Mouse (Mus musculus) fat pad, adult 2 months (tissue): ENCODE measurements at regions not wholly inside any gene's neighbourhood (a gene's known extent, or its start where the extent isn't known, plus 50 kb on each side); places are given as distances from the start of the nearest gene placed in this dataset.

Source experiments
- DNase-seq: peaks from one replicate; pipeline ENCODE4 v3.0.0-alpha.2; 2011; ENCODE audit warnings: low read depth, low spot score; ENCODE audit errors: extremely low read depth

DNA sequence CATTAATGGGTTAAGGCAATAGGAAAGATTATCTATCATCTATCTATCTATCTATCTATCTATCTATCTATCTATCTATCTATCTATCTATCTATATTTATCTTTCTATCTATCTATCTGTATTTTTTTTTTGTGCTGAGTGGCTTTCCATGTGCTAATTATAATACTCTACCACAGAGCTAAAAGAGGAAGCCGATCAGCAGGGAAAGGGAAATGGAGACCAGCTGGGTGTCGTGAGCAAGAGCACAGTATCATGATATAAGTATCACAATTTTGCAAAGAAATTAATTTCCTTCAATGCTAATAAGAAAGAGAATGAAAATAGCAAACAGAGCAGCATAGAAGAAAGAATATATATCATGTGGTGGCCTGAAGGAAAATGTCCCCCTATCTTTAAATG, 69.6 kb downstream of the Cldn1 start:
- no peak for DNase-seq

DNA sequence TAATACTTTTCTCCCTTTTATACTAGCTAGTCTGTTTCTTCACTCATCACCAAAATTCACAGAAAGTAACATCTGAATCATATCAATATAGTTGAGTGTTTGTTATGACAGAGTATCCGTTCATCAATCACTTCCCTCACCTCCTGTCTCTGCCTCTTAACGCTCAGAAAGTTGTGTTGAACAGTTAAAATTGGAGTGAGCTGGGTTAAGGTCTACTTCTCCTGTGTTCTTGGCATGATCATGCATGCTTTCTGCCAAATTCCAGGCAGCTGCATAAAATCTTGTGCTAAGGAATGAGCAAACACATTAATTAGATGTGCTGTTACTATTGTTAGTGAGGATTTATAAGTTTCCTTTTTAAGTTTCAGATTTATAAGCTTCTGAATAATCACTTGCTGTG, 79.9 kb downstream of the Cldn1 start:
- no peak for DNase-seq

DNA sequence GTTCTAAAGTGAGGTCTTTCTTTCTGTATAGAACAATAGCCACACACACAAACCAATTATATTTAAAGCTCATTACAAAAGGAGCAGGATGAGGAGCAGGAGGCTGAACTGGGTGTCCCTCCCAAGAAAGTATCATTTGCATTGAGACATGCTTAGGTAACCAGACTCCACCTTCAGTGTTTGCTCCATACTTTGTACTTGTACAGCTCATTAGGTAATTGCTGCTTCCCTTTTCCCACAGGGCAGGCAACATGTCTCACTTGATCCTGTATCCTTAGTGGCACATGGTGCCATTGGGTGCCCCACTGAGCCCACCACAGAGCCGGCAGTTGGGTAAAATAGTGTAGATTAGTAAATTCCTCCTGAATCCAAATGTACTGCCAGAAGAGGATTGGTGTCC, 86.0 kb downstream of the Cldn1 start:
- DNase-seq: no peak

DNA sequence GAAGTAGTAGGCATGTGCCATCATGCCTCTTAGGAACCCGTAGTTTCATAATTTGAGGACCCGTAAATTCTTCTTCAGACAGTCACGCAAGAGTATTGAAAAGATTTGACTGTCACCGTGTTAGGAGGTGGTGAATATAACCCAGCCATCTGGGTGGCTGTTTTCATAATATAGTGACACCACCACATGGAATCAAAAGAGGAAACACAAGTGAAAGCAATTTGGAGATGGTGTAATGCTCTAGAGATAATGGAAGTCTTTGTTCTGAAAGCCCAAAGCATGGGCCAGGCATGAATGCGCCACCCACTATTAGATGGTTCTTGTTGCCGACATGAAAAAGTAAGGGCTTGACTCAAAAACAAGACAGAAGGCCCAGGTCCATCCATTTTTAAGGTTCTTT, 86.9 kb downstream of the Cldn1 start:
- no peak for DNase-seq

DNA sequence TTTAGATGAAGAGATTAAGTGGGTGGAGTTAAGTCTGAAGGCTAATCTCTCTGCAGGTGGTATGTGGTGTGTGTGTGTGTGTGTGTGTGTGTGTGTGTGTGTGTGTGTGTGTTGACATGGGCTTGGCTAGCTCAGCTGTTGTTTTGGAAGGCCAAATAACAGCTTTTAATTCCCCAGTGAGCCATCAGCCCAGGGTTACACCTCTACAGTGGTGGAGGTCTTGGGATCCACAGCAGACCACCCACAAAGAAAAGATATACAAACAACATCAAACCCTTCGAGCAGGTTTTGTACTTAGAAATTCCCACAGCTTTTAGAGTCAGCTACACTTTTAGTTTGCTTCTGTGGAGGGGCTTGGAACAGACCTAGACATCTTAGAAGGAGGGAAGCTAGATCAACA, 89.2 kb downstream of the Cldn1 start:
- DNase-seq: no peak

DNA sequence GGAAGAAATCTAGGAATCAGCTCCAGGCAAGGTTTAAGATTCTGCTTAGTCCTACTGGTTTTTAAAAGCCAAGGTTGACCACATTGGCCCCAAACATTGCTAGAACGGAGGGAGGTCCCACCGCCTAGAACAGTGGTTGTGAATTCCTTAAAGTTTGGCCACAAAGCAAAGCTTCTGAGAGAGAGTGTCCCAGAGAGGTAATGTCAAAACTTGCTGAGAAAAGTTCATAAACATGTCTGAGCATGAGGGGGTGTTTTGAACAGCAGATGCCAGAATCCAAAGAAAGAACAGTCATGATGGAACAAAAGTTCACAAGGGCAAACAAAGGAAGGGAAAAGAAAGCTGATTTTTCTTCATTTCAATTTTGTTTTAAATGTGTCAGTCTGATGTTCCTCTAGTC, 90.1 kb downstream of the Cldn1 start:
- DNase-seq: no peak

DNA sequence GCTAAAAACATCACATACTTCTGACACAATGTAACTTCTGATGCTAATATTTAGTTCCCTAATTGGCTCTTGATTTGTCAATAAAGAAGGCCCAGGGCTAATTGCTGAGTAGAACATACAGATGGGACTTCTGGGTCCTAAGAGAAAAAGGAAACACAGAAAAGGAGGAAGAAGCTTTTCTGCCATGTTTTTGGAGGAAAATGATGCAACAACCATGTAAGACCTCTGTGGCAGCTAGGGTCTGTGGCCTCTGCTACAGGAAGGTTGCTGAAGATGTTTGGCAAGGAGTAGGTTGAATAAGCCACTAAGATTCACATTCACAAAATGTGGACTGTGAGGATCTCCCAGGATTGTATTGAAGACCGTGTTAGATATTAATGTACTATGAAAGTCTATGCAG, 94.9 kb downstream of the Cldn1 start:
- DNase-seq: no peak

DNA sequence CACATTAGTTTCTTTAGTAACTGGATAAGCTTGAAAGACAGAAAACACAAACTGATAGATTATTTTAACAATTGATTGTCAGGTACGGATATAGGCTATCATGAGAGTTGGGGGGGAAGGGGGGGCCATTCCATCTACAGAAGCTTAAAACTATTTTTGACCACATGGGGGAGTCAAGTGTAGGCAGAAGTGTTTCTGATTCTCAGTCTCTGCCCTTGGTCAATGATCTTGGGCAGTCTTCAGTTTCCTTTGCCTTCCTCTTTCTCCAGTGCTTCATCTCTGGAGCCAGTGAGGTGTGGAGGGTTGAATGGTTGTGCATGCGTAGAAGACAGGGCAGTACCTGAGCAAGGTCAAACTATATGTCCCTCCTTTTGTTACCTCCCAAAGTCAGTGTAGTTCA, 118.8 kb downstream of the Cldn1 start:
- DNase-seq: no peak

DNA sequence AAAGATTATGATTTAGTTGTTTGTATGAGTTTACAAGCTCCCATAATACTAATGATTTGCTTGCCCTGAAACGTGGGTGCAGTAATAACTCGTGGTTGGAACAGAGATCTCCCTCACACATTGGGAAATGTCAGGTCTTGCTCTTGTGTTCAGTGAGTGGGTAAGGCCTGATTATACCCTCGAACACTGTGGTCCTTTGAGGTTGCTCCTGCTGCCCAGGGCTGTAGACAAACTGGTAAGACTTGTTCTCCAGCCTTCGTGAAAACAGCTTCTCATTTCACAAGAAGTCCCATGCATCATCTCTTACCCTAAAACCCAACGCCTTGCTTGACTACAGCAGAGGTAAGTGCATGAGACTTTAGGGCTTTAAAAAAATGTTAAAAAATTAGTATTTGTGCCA, 119.9 kb downstream of the Cldn1 start:
- DNase-seq: peak; percentile 96

DNA sequence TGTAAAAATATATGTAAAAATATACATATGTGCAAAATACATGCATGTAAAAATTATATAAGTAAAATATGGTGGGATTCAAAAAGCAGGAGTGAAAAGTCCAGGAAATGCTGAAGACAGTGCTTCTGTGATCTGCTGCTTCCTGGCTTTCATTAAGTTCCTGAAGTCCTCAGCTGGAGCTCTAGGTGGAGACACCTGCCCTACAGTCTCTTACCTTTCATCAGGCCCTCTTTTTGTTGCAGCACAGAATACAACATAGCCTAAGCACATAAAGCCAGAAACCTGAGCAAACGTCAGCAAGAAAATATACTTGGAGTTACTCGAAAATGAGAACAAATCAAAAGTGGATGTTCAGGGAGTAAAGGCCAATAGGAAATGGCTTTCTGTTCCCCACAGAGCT, 120.6 kb downstream of the Cldn1 start:
- no peak for DNase-seq

DNA sequence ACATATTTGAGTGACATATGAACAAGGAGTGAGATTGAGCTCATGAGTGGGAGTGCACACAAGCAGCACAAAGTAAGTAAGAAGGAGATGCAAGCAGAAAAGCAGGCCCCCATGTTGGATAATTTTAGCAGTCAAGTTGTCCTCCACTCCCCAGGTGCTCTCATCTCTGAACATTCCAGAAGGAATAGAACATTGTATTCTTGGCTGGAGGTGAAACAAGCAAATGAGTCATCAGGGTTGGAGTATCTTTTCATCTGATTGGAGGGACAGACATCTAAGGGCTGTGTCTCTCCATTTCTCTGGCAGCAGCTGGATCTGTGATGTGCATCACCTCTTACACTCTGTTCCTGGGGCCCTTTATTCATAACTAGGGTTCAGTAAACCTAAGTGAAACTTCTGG, 122.7 kb downstream of the Cldn1 start:
- DNase-seq: no peak

DNA sequence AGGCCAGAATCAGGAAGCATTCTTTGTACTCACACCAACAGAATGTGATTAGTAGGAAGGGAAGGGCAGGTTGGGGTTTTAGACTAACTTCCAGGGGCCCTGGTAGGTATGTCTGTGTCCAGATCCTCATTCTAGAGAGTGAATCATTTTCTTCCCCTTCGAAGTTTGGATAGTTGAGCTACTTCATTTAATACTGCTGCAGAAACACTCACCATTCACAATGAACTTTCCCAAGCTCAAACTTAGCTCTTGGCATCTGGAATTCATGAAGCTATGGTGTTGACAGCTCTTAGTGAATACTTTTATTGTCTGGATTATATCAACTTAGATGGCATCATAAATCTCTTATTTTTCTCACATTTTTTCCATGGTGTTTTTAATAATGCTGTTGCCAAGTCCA, 123.7 kb downstream of the Cldn1 start:
- DNase-seq: no peak

DNA sequence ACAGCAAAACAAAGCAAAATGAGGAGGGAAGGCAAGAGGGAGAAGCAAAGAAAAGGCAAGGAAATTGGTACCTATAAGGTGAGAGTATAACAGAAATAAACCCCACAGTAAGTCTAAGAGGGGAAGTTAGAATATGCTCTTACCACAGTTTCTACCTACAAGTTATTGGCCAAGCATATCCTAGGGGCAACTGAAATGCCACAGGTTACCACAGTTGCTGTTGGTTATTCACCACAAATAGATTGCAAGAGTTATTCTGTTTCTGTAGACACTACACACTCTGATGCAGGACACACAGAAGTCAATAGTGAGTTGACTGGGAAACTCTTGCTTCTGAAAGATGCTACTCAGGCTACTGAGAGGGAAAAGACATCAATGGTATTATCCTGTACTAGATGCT, 129.7 kb upstream of the P3h2 start:
- no peak for DNase-seq

DNA sequence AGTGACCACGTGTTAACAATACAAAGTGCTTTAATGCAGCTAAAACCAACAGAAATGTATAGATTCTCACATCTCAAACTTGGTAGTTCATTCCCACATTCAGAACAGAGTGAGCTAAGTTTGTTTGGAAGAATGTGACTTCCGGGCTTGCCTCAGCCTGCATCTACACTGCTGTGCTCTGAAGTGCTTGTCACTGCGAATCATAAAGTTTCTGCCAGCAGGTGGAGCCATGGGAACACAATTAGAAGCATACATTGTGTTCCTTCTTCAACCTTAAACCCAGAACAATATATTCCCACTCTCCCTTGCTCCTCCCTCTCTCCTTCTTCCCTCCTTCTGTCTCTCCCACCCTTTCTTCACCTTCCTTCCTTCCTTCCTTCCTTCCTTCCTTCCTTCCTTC, 128.5 kb upstream of the P3h2 start:
- DNase-seq: no peak

DNA sequence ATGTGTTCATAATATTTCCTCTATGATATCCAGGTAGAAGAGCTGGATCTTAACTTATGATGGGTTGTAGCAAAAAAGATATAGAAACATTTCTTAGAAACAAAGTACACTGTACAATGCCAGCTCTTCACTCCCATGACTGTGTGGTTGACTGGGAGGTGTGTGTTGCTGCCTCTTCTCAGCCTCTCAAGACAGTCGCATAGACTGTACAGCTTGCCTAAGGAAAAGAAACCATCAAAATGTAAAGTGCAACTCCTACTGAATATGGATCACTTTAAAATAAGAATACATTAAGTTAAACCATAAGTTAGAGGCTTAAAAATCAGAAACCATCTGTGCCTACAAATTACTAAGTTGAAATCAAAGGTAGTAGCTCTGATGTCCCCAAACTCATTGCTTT, 125.5 kb upstream of the P3h2 start:
- no peak for DNase-seq

DNA sequence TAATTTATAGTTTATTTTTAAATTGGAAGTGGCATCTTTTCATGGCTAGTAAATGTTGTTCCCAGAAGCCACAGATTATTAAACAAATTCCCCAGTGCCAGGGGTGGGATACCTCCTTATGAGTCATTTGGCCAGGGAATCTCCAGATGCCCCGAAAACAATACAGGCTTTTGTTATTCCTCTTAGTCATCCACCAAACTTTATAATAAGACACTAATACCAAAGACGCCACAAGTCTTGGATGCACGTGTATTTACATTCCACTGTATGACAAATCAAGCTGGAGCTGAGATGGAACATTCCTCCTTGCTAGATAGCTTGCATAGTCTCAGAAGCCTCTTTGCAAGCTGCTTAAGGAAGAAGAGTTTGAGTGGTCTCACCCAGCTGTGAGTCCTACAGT, 105.8 kb upstream of the P3h2 start:
- no peak for DNase-seq

DNA sequence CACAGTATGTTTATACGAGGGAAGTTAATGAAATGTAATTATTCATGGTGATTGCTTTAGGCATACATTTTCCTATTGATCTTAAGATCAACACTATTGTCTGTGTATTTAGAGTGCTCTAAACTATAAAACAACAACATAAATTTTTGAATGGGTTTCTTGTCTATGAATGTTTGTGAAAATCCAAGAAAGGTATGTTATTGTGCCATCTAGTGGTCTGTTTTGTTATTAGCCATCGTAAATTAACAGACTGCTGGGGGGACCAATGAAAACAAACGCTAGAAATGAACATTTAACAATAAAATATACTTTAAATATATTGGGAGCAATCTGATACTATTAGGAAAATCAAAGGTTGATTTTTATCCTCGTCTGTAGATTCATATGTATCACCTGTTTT, 93.5 kb upstream of the P3h2 start:
- no peak for DNase-seq

DNA sequence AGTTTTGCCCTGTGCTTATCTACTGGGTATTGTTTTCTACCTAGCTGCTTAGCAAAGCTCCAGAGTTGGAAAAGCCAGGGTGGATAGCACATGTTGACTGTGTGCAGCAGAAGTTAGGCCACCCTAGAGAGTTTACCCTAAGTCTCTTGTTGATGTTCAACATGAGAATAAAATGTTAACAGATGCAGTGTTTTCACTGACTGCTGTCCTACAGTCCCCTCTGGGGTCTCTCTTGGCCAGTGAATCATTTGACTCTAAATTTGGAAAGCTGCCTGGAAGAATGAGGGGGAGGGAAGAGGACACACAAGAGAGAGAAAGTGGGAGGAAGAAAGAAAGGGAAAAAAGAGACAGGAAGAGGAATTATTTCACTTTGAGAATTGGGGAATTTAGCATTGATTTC, 90.8 kb upstream of the P3h2 start:
- DNase-seq: no peak

DNA sequence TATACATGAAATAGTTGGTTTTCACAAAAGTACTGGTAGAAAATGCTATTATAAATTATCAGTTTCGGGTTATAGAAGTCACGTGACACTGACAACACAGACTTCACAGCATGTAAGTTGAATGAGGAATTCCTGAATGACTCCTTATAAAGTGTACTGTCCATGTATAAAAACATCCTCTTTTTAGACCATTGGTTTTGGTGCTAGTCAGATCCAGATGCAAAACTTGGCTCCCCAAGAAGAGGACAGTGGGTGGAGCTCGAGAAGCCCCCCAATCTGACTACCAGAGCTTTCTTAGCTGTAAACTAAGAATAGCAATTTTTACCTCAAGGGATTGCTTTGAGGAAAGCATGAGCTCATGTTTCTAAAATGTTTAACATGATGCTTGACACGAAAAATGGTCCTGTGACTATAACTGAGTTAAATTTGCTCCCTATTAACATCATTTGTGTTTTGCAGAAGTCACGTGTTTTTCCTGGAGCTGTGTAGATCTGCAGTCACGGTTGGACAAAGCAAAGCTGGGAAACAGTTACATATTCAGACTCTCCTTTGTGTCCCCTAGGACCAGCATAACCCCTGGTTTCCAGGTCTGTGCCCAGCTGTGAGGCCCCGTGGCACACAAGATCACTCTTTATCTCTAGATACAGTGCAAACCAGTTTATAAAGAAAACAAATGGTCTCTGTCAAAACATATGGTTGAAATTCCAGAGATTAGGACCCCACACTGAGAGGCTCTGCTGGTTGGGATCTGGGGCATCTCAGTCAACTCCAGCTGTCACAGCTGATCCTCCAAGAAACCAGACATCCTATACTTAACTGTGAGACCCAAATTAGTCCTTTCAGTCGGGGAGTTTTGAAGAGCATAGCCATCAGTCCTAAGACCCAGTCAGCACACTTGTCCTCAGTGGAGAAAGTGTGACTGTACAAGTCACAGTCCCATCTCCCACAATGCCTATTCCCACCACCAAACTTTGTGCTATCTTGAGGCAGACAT, 80.0 kb upstream of the P3h2 start:
- no peak for DNase-seq

DNA sequence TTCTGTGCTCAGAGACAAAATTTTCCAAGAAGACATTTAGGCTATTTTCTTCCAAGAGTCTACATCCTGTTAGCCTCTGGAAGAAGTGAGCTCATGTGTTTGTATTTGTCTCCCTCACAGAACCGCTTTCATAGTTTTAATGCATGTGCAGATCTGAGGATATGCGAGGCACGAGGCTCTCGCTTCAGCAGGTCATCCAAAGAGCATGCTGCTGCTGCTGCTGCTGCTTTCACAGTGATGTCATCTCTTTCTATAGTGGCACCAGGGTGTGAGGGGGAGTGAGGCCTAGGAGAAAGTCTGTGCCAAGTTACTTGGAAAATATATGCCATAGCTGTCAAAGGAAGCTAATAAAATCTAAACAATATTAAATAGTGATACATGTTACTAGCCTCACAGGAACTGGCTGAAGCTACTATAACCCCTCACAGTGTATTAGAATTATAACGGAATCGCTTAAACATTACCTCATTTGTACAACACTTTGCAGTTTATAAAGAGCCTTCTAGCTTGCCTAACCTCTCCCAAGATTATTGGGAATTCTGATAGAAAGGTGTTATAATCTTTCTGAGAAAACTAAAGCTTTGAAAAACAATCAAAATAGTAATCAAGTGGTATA, 79.2 kb upstream of the P3h2 start:
- no peak for DNase-seq

DNA sequence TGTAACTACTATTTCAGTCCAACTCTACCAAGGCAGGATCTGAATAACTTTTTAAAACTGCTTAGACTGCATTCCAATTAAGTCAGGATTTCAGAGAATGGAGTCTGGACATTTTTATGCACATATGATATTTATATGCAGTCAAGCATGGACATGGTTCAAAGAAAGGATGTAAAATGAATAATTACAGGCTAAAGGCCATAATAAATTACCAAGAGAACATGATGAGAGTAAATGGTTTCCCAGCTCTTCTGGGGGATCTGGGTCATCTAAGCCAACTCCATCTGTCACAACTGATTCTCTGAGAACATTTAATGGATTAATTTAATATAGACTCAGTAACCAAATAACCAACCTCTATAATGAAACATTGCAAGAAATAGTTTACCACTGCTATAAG, 77.9 kb upstream of the P3h2 start:
- no peak for DNase-seq

DNA sequence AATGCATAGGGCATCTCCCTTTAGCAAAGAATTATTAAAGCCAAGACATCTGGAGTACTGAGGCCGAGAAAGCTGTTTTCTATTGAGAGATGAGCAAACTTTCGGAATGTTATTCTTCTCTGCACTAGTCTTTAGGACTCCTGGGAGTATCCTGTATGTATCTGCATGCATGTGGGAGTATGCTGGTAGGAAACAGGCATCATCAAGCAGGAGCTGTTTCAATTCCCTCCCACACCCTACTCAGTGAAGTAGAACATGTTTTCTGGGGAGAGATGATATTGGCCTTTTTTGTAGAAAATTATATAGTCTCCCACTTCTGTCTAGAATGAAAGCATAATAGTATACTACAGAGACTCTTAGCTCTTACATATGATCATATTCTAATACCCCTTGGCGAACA, 76.1 kb upstream of the P3h2 start:
- DNase-seq: no peak

DNA sequence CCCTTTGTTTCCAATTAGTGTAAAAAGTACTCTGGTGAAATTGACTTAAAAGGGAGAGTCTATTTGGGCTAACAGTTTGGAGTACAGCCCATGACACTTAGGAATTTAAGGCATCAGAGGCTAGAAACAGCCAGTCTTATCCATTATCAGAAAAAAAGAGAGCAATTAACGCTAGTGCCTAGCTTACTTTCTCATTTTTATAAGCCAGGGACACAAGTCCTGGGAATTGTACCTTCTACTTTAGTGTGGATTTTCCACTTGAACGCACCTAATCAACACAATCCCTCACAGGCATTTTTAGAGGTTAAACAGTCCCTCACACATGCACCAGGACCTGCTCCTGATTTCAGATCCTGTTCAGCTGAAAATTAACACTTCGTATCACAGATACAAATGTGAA, 65.9 kb upstream of the P3h2 start:
- no peak for DNase-seq
